Mouse (Mus musculus): ENCODE data around the gene Myo3a.
"Not testable (repeated sequence)": the region's sequence is repeated elsewhere in the genome, so short reads cannot be mapped to it uniquely, and the experiment has no call there.

Myo3a gene

GRCm38 (mm10) chr2:22227308-22227707 lies at the start of gene Myo3a:
TSS of gene Myo3a (plus strand) at chr2:22227503.
- DNase-seq: peak; percentile 21 to 60

- no peak for DNase-seq
Observed at GRCm38 (mm10) chr2:22250462-22250861, 23.2 kb downstream of the Myo3a start.

- DNase-seq: no peak
Observed at GRCm38 (mm10) chr2:22251045-22251444, 23.7 kb downstream of the Myo3a start.

- DNase-seq: no peak
Observed at GRCm38 (mm10) chr2:22255600-22255999, 28.3 kb downstream of the Myo3a start.

GRCm38 (mm10) chr2:22271555-22271954 lies 44.3 kb downstream of the Myo3a start:
- DNase-seq: peak in 1 of 2 experiments; percentile 2

- DNase-seq: no peak
Observed at GRCm38 (mm10) chr2:22285366-22285765, 58.1 kb downstream of the Myo3a start.

- DNase-seq: no peak
Observed at GRCm38 (mm10) chr2:22285777-22286176, 58.5 kb downstream of the Myo3a start.

GRCm38 (mm10) chr2:22293579-22294446 lies 66.5 kb downstream of the Myo3a start:
- no peak for DNase-seq

- no peak for DNase-seq
Observed at GRCm38 (mm10) chr2:22294447-22294738, 67.1 kb downstream of the Myo3a start.

- DNase-seq: no peak
Observed at GRCm38 (mm10) chr2:22297913-22298312, 70.6 kb downstream of the Myo3a start.

GRCm38 (mm10) chr2:22338269-22338857 lies 111.1 kb downstream of the Myo3a start:
- peak; percentile 17 to 26 for DNase-seq

- not testable (repeated sequence) for DNase-seq
Observed at GRCm38 (mm10) chr2:22410511-22410910, 183.2 kb downstream of the Myo3a start.

- DNase-seq: no peak
Observed at GRCm38 (mm10) chr2:22548421-22548820, 321.1 kb downstream of the Myo3a start.

- DNase-seq: peak in 1 of 2 experiments; percentile 28
Observed at GRCm38 (mm10) chr2:22587469-22588169, 360.3 kb downstream of the Myo3a start.

- peak in 1 of 2 experiments; percentile 48 for DNase-seq
Observed at GRCm38 (mm10) chr2:22588170-22588541, 360.9 kb downstream of the Myo3a start.

- DNase-seq: peak in 1 of 2 experiments; percentile 36
Observed at GRCm38 (mm10) chr2:22588673-22589381, 361.5 kb downstream of the Myo3a start.

GRCm38 (mm10) chr2:22589382-22590205 lies 362.3 kb downstream of the Myo3a start:
- DNase-seq: not testable (repeated sequence)

- no peak for DNase-seq
Observed at GRCm38 (mm10) chr2:22590206-22590490, 362.8 kb downstream of the Myo3a start.

- no peak for DNase-seq
Observed at GRCm38 (mm10) chr2:22617951-22618350, 390.6 kb downstream of the Myo3a start.

- DNase-seq: no peak
Observed at GRCm38 (mm10) chr2:22619416-22619815, 392.1 kb downstream of the Myo3a start.

- DNase-seq: no peak
Observed at GRCm38 (mm10) chr2:22620030-22620429, 392.7 kb downstream of the Myo3a start.

GRCm38 (mm10) chr2:22620534-22620933 lies 393.2 kb downstream of the Myo3a start:
- no peak for DNase-seq
